Mouse (Mus musculus): ENCODE measurements around the gene Slk.

DNA sequence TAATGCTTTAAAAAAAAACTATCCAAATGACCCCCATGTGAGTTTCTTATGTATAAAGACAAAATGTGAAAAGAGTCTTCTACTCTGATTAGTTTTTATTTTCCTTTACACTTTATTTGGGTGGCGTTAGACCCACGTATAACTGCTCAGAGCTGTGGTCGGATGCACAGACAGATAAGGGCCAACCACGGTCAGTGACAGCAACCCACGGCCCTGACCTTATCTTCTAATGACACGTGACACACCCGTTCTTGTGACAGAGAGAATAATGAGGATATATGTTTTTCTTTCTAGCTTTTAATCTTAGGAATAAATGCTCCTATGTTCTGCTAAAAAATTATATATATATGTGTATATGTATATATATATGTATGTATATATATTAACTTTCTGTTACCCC lies 110.1 kb downstream of the Slk start:
- no peak for TF ChIP-seq POLR2A (IDR thresholded peaks at IDR 0.05; ENCODE audit: borderline replicate concordance, low read depth, low read length)
- TF ChIP-seq CTCF (IDR thresholded peaks at IDR 0.05; ENCODE audit: low read depth, low read length): no peak
